14 mouse cellular contexts compared by ENCODE assay signal in the genomic region with DNA sequence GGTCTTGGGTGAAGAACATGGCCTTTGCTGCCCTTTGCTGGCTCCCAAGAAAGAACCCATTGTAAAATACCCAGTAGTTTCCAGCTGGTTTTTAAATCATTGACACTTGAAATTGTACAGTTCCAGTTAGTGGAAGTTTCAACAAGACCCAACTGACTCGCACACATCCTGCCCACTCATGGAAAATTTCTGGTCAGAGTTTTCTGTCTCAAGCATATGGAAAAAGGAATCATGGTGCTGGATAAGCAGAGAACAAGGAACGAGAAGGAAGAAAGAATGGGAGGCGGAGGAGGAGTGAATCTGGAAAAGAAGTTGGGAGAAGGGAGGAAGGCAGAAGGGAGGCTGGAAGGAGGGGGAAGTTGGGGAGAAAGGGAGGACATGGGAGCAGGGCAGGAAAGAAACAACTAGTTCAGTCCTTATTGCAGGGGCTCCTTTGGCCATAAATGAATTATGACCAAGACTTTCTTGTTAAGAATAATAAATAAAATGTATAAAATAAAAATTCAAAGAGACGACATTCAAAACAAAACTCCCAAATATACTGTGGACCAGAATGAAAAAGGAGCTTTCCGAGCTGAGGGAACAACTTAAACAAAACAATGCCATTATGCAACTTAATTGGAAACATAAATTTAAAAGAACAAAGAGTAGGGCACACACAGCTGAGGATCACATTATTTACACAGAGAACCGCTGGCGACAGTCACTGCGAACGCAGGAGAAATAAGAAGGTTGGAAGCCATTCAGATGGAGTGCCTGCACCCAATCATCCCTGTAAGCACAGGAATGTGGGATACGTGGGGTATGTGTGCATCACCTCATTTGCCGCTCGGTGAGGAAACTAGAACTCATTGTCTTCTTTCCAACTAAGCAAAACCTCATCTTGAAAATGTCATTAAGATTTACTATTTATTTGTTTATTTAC.
DNase-seq lines count a peak whose midpoint lies in the region; ATAC-seq lines count a peak whose summit lies in the region.
"Had no signal": no experiment of that assay in that cellular context is flagged by ENCODE, and none has a peak within 500 bp of the region (broad histone marks: within the 10 kb centered on the region; RNA-seq: fewer than 3 reads in every experiment).

No protein-coding gene starts in this region.

- no peak overlapping the region for H3K4me2 ChIP-seq in kidney, embryonic 16.5 days (replicated peaks; ENCODE audit: low read depth, low read length)
- H3K4me2 ChIP-seq in embryonic facial prominence, embryonic 14.5 days (ENCODE audit: low read depth, low read length) = no peak overlapping the region
- H3K4me2 ChIP-seq: hindbrain, embryonic 14.5 days; liver, embryonic 13.5 days had no signal

- no peaks in the 10 kb centered on the region for H3K4me1 ChIP-seq in heart, embryonic 10.5 days
- 0 out of 2 replicates have a peak, but pooled peaks cover 3% of the 10 kb centered on the region for H3K4me1 ChIP-seq in kidney, embryonic 16.5 days (ENCODE audit: insufficient read depth, low read length)
- peaks cover 8% of the 10 kb centered on the region for H3K4me1 ChIP-seq in embryonic facial prominence, embryonic 14.5 days (ENCODE audit: control insufficient read depth, insufficient read depth, low read length)

- H3K79me2 ChIP-seq in macrophage (ENCODE audit: inconsistent target) = no peaks in the 10 kb centered on the region

- H3K9ac ChIP-seq in kidney, embryonic 16.5 days (replicated peaks; ENCODE audit: low read length) = no peak overlapping the region
- H3K9ac ChIP-seq in embryonic facial prominence, embryonic 14.5 days (ENCODE audit: low read depth, low read length) = no peak overlapping the region
- H3K9ac ChIP-seq: hindbrain, embryonic 14.5 days; liver, embryonic 13.5 days had no signal

- H3K9me3 ChIP-seq in heart, embryonic 10.5 days = no peaks in the 10 kb centered on the region
- no peaks in the 10 kb centered on the region for H3K9me3 ChIP-seq in kidney, embryonic 16.5 days (ENCODE audit: low read length)
- H3K9me3 ChIP-seq in embryonic facial prominence, embryonic 14.5 days (ENCODE audit: control insufficient read depth, low read length) = no peaks in the 10 kb centered on the region
- H3K9me3 ChIP-seq: liver, embryonic 13.5 days had no signal

- no peak for DNase-seq in heart, embryonic 10.5 days (ENCODE audit: low spot score)
- DNase-seq in heart, adult 9 months (ENCODE audit: low spot score in 2 of 2) = no peak
- no peak for DNase-seq in kidney, postnatal 10 days
- DNase-seq in embryonic facial prominence, embryonic 14.5 days (ENCODE audit: low spot score) = peak; percentile 37
- no peak for DNase-seq in cerebellum, adult 11 months
- DNase-seq: adrenal gland, adult 8-10 months; cerebellum, postnatal 10 days; gastrocnemius, postnatal 36 days; liver, embryonic 13.5 days; retina, postnatal 1 day had no signal

- no peaks in the 10 kb centered on the region for H3K27me3 ChIP-seq in heart, embryonic 10.5 days (ENCODE audit: insufficient read depth, poor library complexity, severe bottlenecking)
- no peaks in the 10 kb centered on the region for H3K27me3 ChIP-seq in kidney, embryonic 16.5 days (ENCODE audit: insufficient read depth, low read length)
- H3K27me3 ChIP-seq in embryonic facial prominence, embryonic 14.5 days (replicated peaks; ENCODE audit: control insufficient read depth, insufficient read depth, low read length) = no peaks in the 10 kb centered on the region
- H3K27me3 ChIP-seq: liver, embryonic 13.5 days had no signal

- no peaks in the 10 kb centered on the region for H3K36me3 ChIP-seq in heart, embryonic 10.5 days
- no peaks in the 10 kb centered on the region for H3K36me3 ChIP-seq in kidney, embryonic 16.5 days (ENCODE audit: insufficient read depth, low read length)
- no peaks in the 10 kb centered on the region for H3K36me3 ChIP-seq in embryonic facial prominence, embryonic 14.5 days (ENCODE audit: control insufficient read depth, insufficient read depth, low read length)
- H3K36me3 ChIP-seq in macrophage (ENCODE audit: inconsistent target) = no peaks in the 10 kb centered on the region
- H3K36me3 ChIP-seq: liver, embryonic 13.5 days had no signal

- peak overlapping the region; percentile 47; the same call in 1 of the 2 replicates for H3K27ac ChIP-seq in heart, embryonic 10.5 days
- peak overlapping the region; percentile 57; the same call in 1 of the 2 replicates for H3K27ac ChIP-seq in kidney, embryonic 16.5 days (ENCODE audit: low read length)
- H3K27ac ChIP-seq in embryonic facial prominence, embryonic 14.5 days (replicated peaks; ENCODE audit: low read depth, low read length) = peak overlapping the region; percentile 17; the same call in 1 of the 2 replicates
- peak overlapping the region; percentile 93 for H3K27ac ChIP-seq in macrophage
- H3K27ac ChIP-seq: hindbrain, embryonic 14.5 days; liver, embryonic 13.5 days had no signal

- 72% methylated on average over 12 of the region's 12 CpGs for WGBS in heart, embryonic 10.5 days
- 27% methylated on average over 12 of the region's 12 CpGs for WGBS in kidney, embryonic 16.5 days
- WGBS in embryonic facial prominence, embryonic 14.5 days = 50% methylated on average over 12 of the region's 12 CpGs
- WGBS in macrophage (ENCODE audit: missing documents) = 89% methylated on average over 12 of the region's 12 CpGs

- peak; percentile 59; the same call in 1 of the 2 replicates for ATAC-seq in kidney, embryonic 16.5 days (ENCODE audit: low FRiP score, low TSS enrichment)
- ATAC-seq in embryonic facial prominence, embryonic 14.5 days (ENCODE audit: low read depth) = no peak
- ATAC-seq: intestine, postnatal 0 days had no signal

- H3K4me3 ChIP-seq in heart, embryonic 10.5 days = no peak overlapping the region
- H3K4me3 ChIP-seq in kidney, embryonic 16.5 days (ENCODE audit: low read length) = no peak overlapping the region
- H3K4me3 ChIP-seq in embryonic facial prominence, embryonic 14.5 days (ENCODE audit: low read depth, low read length) = no peak overlapping the region
- no peak overlapping the region for H3K4me3 ChIP-seq in macrophage (ENCODE audit: inconsistent target)
- H3K4me3 ChIP-seq: liver, embryonic 13.5 days had no signal

Comparison
In these comparisons a context has a peak if more than half of its experiments do, and no peak if none do; other contexts are left out.
1. H3K27ac ChIP-seq: peak in every context shown above with its lines; median percentile 93 in macrophage; 57 in kidney, embryonic 16.5 days; 47 in heart, embryonic 10.5 days; 17 in embryonic facial prominence, embryonic 14.5 days.